Mouse (Mus musculus) erythroblast, embryonic 14.5 days (primary cell): ENCODE results near the gene Tprg. TPM values are rescaled to one million over a fixed set of nuclear protein-coding genes. Genes with fewer than 3 reads are reported as not detected.

Experiments used
- H3K27me3 ChIP-seq: 2 replicates; pipeline ENCODE4 v1.6.1; 2012; ENCODE audit warnings: inconsistent platforms; ENCODE audit not compliant: control insufficient read depth
- H3K36me3 ChIP-seq: 2 replicates; pipeline ENCODE4 v1.6.1; 2012; ENCODE audit warnings: mild to moderate bottlenecking, inconsistent platforms; ENCODE audit not compliant: control insufficient read depth
- H3K4me1 ChIP-seq: 2 replicates; pipeline ENCODE4 v1.6.1; 2012; ENCODE audit warnings: inconsistent platforms; ENCODE audit not compliant: control insufficient read depth
- H3K4me3 ChIP-seq: replicated peaks from 2 replicates; pipeline ENCODE3; 2012; ENCODE audit warnings: moderate library complexity, mild to moderate bottlenecking, inconsistent platforms
- H3K9me3 ChIP-seq: 2 replicates; pipeline ENCODE4 v1.6.1; 2012; ENCODE audit warnings: low read length, inconsistent platforms, mixed read lengths; ENCODE audit not compliant: control insufficient read depth
- GATA1 ChIP-seq: IDR thresholded peaks from 2 replicates; pipeline ENCODE4 v1.6.1; 2012; ENCODE audit warnings: low read length, inconsistent platforms, mixed read lengths
- TAL1 ChIP-seq: IDR thresholded peaks from 3 replicates; pipeline ENCODE4 v1.6.1; 2012; ENCODE audit warnings: low read length, inconsistent platforms, mixed read lengths
- polyA plus RNA-seq: library from polyadenylated mRNA; stranded (reverse); fragments of >175 nt; gene quantifications from 2 replicates; pipeline ENCODE4 v1.2.3, GENCODE M21; 2012

Gene Tprg
- polyA plus RNA-seq, 1 experiment, result not detected

DNA sequence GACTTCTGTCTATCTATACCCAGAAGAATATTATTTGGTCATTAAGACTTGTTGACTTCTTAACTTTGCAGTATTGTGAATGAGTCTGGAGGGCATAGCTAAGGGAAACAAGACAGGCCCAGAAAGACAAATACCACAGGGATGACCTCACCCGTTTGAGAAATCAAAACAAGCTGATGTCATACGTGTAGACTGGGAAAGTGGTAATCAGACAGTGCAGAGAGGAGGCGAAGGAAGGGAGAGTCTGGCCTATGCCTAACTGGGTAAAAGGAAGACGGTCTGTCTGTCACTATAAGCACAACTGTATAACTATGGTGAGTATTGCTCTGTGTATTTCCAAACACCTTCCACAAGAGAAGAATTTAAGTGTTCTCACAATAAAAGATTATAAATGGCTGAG is 23.7 kb upstream of the Tprg start:
- no peaks in the 10 kb centered on the region for H3K27me3 ChIP-seq
- no peak overlapping the region for H3K4me3 ChIP-seq
- TF ChIP-seq GATA1 (no peak), TAL1 (no peak)
- H3K36me3 ChIP-seq, result no peaks in the 10 kb centered on the region
- no peaks in the 10 kb centered on the region for H3K4me1 ChIP-seq
- no peaks in the 10 kb centered on the region for H3K9me3 ChIP-seq

DNA sequence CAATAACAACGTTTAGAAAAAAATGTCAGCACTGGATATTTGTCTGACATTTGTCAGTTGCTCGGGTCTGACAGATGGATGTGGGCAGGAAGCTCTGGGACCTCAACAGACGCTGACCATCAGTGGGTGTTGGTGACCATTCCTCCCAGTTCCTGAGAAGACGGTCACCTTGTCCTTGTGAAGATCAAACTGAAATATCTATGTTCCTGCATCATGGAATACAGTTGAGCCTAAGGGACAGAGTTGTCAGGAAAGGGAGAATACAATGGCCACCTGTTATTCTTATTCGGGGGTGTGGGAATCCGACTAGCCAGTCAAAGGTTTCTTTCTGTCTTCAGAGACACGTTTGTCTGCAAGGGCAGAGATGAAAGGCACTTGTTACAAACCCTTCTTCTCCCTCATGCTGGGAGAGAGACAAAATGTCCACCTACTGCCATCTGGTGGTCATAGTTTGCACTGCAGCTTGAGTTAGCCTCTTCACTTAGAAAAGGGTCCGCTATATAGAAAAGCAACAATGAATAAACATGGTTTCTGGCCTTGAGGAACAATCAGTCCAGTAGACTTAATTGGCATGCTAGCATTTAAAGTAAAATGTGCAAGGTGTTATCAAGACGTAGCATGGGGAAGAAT is 23.0 kb upstream of the Tprg start:
- TF ChIP-seq GATA1, result no peak
- TF ChIP-seq TAL1, result no peak
- no peaks in the 10 kb centered on the region for H3K36me3 ChIP-seq
- H3K4me1 ChIP-seq, result no peaks in the 10 kb centered on the region

DNA sequence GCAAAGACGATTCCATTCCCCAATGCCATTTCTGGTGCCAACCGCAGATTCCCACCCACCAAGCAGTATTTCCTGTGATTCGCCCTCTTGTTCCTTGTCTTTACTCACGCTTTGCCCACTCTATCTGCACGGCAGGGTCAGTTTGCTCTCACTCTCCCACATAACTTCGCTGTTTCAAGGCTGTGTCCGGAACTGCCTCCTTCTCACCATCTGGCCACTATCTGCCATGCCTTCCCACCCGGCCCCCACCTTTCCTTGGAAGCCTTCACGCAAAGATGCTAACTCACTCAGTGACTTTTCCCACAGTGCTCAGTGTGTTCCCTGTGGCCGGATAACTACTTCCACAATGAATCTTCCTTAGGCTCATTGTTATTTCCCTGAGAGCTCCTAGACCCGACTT is 21.4 kb upstream of the Tprg start:
- H3K9me3 ChIP-seq, result no peaks in the 10 kb centered on the region
- H3K4me3 ChIP-seq, result no peak overlapping the region
- TF ChIP-seq TAL1 (no peak), GATA1 (no peak)
- H3K36me3 ChIP-seq, result no peaks in the 10 kb centered on the region
- H3K27me3 ChIP-seq, result no peaks in the 10 kb centered on the region
- no peaks in the 10 kb centered on the region for H3K4me1 ChIP-seq

More for the DNA sequence above, 23.0 kb upstream of the Tprg start:
- Histone ChIP-seq H3K9me3 (no peaks in the 10 kb centered on the region), H3K27me3 (no peaks in the 10 kb centered on the region), H3K4me3 (no peak overlapping the region)

DNA sequence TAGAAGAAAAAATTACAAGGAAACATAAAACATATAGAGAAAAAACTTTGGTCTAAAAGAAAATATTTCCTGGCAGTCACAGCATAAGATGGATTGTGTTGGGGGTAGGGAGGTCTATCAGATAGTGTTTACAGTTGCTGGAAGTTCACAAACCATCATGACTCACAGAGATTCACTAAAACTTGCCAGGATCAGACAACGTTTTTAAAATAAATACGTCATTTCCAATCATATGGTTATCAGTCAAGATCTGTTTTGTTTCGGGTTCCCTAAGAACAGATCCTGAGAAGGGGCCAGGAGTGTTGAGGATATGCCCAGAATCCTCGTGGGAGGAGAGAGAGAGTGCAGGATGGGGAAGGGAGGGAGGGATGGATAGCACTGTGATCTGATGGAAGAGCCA is 18.3 kb upstream of the Tprg start:
- H3K4me3 ChIP-seq, result no peak overlapping the region
- no peaks in the 10 kb centered on the region for H3K4me1 ChIP-seq
- H3K9me3 ChIP-seq, result no peaks in the 10 kb centered on the region
- no peaks in the 10 kb centered on the region for H3K36me3 ChIP-seq
- no peaks in the 10 kb centered on the region for H3K27me3 ChIP-seq
- TF ChIP-seq GATA1 (no peak), TAL1 (no peak)

DNA sequence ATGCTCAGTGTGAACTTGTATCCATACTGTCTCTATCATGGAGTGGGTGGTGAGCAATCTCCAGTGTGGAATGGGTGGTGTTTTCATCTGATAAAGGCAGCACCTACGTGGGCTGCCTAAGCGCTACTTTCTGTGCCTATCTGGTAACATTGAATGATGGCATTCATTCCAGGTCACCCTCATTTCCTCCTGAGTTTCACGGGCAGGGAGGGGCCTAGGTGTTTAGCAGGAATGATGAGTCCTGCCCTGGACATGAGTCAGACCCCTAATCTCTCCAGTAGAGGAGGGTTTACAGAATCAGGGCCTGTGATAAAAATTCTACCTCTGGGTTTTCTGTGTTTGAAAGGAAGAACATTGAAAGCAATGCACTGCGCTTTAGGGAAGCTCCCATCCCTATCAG is 4.1 kb upstream of the Tprg start:
- H3K9me3 ChIP-seq, result no peaks in the 10 kb centered on the region
- H3K27me3 ChIP-seq, result no peaks in the 10 kb centered on the region
- H3K4me1 ChIP-seq, result no peaks in the 10 kb centered on the region
- H3K36me3 ChIP-seq, result no peaks in the 10 kb centered on the region
- TF ChIP-seq TAL1, result no peak
- TF ChIP-seq GATA1, result no peak
- H3K4me3 ChIP-seq, result no peak overlapping the region

DNA sequence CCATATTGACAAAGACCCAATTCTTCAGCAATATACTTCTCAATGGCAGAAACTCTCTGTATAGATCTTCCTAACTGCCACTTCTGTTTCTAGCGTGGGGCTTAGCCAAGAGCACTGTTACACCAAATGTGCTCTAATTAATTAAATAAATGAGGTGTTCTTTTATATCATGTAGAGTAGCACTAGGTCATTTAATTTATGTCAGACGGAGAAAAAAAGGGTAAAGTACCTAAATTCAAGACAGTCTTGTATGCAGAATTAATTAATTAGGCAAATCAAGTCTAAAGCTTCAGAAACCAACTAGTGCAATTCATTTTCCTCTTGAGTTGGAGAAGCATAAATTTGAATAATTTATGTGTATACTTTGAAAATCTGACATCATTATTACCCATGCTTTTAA is 7.1 kb downstream of the Tprg start:
- no peaks in the 10 kb centered on the region for H3K27me3 ChIP-seq
- H3K36me3 ChIP-seq, result no peaks in the 10 kb centered on the region
- no peak overlapping the region for H3K4me3 ChIP-seq
- TF ChIP-seq TAL1 (no peak), GATA1 (no peak)
- H3K4me1 ChIP-seq, result no peaks in the 10 kb centered on the region
- no peaks in the 10 kb centered on the region for H3K9me3 ChIP-seq

DNA sequence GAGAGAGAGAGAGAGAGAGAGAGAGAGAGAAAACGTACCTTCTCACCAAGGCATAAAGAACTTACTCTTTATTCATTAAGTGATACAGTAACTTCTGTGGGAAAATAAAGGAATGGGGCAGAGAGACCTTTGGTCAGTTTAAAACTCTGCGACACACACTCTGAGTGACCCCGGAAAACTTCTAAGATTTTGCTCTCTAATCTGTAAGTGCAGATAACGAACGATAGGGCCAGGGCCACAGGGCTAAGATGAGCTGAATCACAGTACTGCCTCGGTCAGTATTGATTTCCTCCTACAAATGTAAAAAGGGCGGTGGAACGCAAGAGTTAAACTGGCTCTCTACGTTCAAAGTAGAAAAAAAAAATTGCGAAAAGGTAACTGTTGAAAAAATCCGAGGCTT is 8.9 kb downstream of the Tprg start:
- no peaks in the 10 kb centered on the region for H3K4me1 ChIP-seq
- H3K4me3 ChIP-seq, result no peak overlapping the region
- H3K27me3 ChIP-seq, result no peaks in the 10 kb centered on the region
- TF ChIP-seq GATA1 (no peak), TAL1 (no peak)
- no peaks in the 10 kb centered on the region for H3K9me3 ChIP-seq
- no peaks in the 10 kb centered on the region for H3K36me3 ChIP-seq

DNA sequence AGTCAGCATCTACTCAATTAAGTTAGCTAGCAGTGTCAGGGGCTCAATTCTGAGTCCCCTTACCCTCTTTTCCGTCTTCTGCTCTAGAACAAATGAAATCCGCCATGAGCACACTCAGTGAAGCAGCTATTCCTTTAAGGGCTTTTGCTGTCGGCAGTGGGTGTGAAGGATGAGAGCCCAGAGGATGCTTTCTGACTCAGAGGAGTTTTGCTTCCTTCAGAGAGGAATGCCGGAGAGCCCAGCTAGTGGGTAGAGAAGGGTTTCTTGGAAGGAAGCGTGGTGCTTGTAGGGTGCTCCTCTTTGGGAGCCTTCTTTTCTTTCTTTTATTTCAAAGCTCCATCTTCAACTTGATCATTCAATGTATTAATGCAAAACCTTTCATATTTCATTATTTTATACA is 10.1 kb downstream of the Tprg start:
- H3K27me3 ChIP-seq, result no peaks in the 10 kb centered on the region
- H3K9me3 ChIP-seq, result no peaks in the 10 kb centered on the region
- H3K4me1 ChIP-seq, result no peaks in the 10 kb centered on the region
- no peaks in the 10 kb centered on the region for H3K36me3 ChIP-seq
- no peak for TF ChIP-seq TAL1
- no peak for TF ChIP-seq GATA1
- no peak overlapping the region for H3K4me3 ChIP-seq

DNA sequence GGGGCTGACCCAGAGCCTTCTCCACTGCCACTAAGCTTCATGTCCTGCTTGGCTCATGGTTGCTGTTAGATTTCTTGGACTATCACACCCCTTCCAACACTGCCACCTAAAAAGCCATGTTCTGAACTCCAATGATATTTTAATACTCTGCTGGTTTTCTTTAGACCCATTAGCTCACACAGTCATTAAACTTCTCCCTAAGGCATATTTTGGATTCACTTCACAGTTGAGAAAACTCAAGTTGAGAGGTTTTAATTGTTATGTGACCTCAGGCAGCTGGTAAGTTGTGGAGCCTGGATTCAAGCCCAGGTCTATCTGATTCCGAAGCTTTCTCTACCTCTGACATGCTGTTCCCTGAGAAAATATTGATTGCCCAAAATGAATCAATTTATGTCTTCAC is 11.6 kb downstream of the Tprg start:
- no peak overlapping the region for H3K4me3 ChIP-seq
- no peaks in the 10 kb centered on the region for H3K4me1 ChIP-seq
- no peak for TF ChIP-seq TAL1
- no peak for TF ChIP-seq GATA1
- no peaks in the 10 kb centered on the region for H3K36me3 ChIP-seq
- no peaks in the 10 kb centered on the region for H3K27me3 ChIP-seq
- H3K9me3 ChIP-seq, result no peaks in the 10 kb centered on the region

DNA sequence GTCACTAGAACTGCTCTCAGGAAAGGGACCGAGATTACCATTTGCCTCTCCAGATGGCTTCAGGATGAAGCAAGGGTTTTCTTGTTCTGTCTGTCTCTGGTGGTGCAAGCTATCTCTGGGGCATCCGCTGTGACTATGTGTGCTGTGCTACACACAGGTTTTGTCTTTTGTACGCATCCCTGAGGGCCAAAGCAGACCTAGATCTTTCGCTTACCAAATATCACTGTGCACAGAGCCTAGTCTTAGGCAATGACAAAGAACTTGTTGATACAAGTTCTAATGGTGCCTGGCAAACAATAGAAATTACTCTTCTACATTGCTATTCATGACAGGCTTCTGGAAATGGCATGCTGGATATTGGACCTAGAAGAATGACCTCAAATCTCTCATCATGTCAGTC is 16.0 kb downstream of the Tprg start:
- Histone ChIP-seq H3K36me3 (no peaks in the 10 kb centered on the region), H3K4me3 (no peak overlapping the region), H3K27me3 (no peaks in the 10 kb centered on the region), H3K9me3 (no peaks in the 10 kb centered on the region), H3K4me1 (no peaks in the 10 kb centered on the region)
- TF ChIP-seq GATA1 (no peak), TAL1 (no peak)

DNA sequence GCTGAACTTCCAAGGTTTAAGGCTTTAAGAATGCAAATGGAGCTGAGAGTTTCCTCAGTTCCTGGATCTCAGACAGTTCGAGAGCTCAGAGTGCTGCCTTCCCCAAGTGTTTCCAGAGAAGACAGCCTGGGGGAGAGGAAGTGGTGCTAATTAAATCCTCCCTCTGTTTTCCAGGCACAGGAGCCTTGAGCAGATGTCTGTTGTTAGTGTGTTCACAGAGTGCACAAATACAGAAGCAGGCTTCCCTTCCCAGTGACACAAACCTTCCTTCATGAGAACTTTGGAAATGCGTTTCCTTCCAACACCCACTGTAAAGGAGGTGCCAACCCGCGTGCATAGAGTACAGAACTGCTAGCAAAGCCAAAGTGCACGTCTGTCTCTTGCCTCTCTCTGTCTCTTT is 27.4 kb downstream of the Tprg start:
- no peak for TF ChIP-seq GATA1
- TF ChIP-seq TAL1, result no peak
- no peaks in the 10 kb centered on the region for H3K27me3 ChIP-seq
- no peaks in the 10 kb centered on the region for H3K36me3 ChIP-seq
- H3K9me3 ChIP-seq, result no peaks in the 10 kb centered on the region
- H3K4me3 ChIP-seq, result no peak overlapping the region
- no peaks in the 10 kb centered on the region for H3K4me1 ChIP-seq
